Mouse (Mus musculus) adrenal gland, postnatal 25 days (tissue): Measurements from ENCODE around the gene Ntrk2. TPM values are rescaled to one million over a fixed set of nuclear protein-coding genes. Genes with fewer than 3 reads are reported as not detected.

ENCODE experiments used
- DNase-seq: peaks from one replicate; pipeline ENCODE4 v3.0.0; 2021; ENCODE audit warnings: mixed read lengths
- total RNA-seq: library from RNA; stranded (reverse); gene quantifications from 2 replicates; pipeline ENCODE4 v1.2.3, GENCODE M21; 2021

Gene Ntrk2
- total RNA-seq, 1 experiment from 2014 or later: 13.3 TPM

DNA sequence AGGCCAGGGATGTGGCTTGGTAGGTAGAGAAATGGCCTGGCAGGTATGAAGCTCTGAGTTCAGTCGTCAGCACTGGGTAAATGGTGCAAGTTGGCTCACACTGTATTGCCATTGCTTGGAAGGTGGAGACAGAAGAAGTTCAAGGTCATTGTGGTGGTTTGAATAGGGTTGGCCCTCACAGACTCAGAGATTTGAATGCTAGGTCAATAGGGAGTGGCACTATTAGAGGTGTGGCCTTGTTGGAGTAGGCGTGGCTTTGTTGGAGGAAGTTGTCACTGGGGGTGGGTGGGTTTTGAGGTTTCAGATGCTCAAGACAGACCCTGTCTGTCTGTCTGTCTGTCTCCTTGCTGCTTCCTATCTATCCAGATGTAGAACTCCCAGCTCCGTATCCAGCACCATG lies 159.5 kb downstream of the Ntrk2 start:
- DNase-seq: no peak

DNA sequence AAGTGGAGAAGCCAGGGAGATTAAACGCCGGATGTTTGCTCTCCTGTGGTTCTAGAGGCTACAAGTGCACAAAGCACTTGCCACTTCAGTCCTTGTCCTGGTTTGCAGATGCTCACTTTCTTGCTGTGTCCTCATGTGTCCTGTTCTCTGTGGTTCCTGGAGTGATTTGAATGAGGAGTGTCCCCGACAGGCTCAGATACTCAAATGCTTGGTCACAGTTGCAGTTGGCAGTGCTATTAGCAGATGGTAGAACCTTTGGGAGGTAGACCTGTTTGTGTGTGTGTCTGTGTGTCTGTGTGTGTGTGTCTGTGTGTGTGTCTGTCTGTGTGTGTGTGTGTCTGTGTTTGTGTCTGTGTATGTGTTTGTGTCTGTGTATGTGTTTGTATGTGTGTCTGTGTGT lies 160.1 kb downstream of the Ntrk2 start:
- DNase-seq: no peak

GRCm38 (mm10) chr13:58968168-58968567 lies 161.8 kb downstream of the Ntrk2 start:
- peak; percentile 6 for DNase-seq

GRCm38 (mm10) chr13:58971449-58971903 lies 165.1 kb downstream of the Ntrk2 start:
- DNase-seq: no peak

DNA sequence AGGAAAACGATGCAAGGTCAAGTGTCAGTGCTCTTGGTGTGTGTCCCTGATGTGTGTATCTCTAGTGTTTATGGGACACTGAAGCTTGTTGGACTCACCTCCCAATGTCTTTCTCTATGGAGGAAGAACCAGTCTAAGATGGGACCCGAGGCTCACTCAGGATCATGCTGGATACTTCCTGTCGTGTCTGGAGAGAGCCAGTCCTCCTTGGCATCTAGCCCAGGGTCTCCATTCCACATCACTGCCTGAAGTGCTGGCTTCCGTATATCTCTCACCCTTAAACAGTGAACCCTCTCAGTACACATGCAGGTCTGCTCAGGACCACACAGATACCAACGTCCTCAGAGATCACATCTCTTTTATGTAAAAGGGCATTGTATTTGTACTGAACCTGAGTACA lies 166.1 kb downstream of the Ntrk2 start:
- no peak for DNase-seq

DNA sequence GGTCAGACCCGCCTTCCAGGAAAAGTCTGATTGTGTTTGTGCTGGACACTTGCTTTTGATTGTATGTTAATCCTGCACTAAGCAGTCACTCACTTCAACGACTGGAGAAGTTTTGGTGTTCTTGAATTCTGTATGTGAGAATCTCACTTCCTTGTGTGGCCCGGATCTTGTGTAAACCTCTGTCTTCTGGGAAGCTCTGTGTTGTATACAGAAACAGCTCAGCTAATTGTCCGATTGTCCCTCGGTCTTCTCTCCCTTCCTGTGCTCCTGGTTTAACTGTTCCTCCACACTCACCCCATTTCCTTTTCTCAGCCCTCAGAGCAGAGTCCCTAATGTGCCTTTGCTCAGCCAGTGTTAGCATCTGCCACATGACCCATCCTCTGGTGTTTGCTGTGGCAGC lies 190.1 kb downstream of the Ntrk2 start:
- no peak for DNase-seq

DNA sequence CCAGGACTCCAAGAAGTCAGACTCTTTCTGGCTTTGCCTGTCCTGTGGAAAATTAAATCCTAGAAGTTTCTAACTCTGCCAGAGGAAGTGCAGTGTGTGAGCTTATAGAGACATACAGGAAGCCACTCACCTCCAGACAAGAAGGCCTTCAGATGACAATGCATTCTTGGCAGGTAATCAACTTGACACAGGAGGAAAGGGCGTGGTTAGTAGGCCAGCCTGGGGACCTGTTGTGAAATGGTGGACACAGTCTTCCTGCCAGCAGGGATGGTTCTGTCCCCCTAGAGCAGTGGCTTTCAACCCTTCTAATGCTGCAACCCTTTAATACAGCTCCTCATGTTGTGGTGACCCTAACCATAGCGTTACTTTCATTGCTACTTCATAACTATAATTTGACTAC lies 191.4 kb downstream of the Ntrk2 start:
- no peak for DNase-seq

DNA sequence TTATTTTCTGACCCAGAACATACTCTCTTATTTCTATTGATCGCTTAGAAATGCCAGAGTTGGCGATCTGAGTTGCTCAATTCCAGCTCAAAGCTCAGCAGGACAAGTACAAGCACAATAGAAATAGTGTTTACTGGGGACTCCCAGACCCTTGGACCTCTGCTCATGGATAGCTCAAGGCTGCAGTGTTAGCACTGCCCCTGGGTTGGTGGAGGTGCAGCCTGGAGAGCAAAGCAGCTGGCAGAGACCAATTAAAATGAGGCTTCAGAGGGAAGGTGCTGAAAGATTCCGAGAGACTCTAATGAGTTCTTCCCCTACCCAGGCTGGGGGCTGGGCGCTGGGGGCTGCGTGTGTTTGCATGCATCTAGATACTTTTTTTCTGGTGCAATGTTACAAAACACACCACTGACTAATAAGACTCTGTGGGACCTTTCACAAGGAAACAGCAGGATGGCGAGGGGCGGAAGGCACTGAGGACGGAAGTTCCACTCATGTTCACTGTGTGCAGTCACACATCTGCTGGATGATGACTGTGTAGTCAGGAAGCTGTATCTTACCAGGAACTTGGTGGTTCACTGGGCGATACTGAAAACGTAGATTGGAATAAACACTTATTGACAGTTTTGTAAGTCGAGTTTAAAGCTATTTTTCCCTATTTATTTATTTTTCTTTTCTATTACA lies 193.1 kb downstream of the Ntrk2 start:
- no peak for DNase-seq

GRCm38 (mm10) chr13:59002943-59003806 lies 196.8 kb downstream of the Ntrk2 start:
- DNase-seq: no peak

GRCm38 (mm10) chr13:59003807-59004173 lies 197.4 kb downstream of the Ntrk2 start:
- DNase-seq: no peak

GRCm38 (mm10) chr13:59004579-59004978 lies 198.2 kb downstream of the Ntrk2 start:
- DNase-seq: no peak

DNA sequence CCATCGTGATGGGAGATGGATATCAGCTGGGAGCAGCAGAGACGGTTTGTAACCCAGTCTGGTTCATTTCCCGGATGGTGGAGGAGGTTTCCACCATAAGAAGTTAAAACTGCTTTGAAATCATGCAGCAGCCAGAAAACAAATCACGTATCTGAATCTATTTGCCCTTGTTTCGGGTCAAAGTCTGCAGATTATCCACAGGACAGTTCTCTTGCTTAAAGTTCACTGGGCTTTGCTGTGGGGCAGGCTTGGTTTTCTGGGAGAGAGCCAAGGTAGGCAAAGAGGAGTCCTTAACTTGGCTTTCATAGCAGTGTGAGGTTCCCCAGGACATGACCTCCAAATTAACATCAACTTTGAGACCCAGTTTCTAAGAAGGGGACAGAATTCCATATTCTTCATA lies 203.5 kb downstream of the Ntrk2 start:
- DNase-seq: no peak

GRCm38 (mm10) chr13:59010893-59011529 lies 204.6 kb downstream of the Ntrk2 start:
- no peak for DNase-seq

GRCm38 (mm10) chr13:59011530-59011903 lies 205.1 kb downstream of the Ntrk2 start:
- peak; percentile 59 for DNase-seq

DNA sequence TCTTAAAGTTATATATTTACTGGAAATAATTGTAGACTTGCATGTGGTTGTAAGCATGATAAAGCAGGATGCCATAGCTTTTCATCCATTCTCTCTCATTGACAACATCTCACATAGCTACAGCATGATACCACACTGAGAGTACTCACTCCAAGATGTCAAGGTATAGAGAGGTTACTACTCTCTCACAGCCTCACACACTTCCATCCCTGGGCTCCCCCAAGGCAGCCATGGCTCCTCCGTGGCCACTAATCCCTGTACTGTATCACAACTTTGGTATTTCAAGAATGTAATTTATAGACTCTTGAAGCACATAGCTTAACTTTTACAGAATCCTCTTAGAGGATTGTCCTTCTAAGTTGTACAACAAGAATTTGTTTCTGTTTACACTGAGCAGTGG lies 209.0 kb downstream of the Ntrk2 start:
- no peak for DNase-seq

GRCm38 (mm10) chr13:59017121-59017520 lies 210.8 kb downstream of the Ntrk2 start:
- no peak for DNase-seq

- no peak for DNase-seq
These were observed 216.1 kb downstream of the Ntrk2 start for GRCm38 (mm10) chr13:59022251-59023042.

DNA sequence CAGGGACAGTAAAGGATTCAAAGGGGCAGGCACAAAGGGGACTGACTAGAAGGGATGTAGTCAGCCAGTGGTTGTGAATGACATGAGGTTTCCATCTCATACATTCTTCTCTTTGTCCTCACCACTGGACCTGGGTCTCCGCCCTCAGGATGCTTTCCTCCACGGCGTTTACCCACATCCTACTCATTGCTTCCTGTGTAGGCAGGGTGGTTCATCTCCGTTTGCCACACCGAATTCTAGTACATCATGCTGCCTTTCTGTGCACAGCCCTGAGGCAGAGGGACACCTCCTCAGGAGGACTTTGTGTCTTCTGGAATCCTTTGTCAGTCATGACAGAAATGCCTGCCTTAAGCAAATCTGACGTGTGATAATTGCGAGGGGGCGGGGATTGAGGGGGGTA lies 219.3 kb downstream of the Ntrk2 start:
- no peak for DNase-seq

DNA sequence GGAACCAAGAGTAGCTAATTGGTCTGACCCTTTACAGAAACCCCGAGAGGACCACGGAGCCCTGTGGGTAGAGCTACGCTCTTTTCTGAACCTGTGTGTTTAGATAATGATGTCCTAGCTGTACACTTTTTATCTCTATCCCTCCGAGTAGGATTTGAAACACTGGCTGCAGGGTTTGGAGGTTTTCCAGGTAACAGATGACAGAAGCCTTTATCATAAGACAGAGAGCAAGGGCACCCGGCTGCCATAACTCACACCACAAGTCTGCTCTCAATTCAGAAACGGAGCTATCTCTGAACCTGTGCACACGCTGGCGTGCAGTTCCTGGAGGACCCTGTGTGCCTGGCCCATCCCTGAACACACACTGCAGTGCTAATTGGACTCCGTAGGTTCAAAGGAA lies 221.1 kb downstream of the Ntrk2 start:
- no peak for DNase-seq

DNA sequence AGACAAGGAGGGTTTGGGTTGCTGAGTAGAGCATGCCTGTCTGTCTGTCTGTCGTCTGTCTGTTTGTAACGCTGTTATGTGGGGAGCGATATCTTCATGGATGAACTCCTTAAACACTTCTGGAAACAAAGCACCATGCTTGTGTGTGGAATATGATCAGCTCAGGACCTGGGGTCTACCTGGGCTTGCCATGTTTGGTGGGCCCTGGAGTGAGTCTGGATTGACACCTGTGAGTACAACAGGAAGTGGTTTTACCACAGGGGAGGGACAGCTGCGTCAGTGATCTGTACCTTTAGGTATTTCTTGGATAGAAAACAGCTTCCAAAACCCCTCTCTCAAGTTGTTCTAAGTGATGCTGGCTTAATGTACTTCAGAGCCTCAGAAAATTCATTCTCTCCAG lies 222.2 kb downstream of the Ntrk2 start:
- DNase-seq: no peak

- DNase-seq: no peak
These were observed 224.2 kb downstream of the Ntrk2 start for GRCm38 (mm10) chr13:59030574-59030973.

- no peak for DNase-seq
These were observed 234.0 kb downstream of the Ntrk2 start for GRCm38 (mm10) chr13:59040156-59040915.
